Mouse (Mus musculus) stomach, adult 2 months (tissue): Measurements from ENCODE around the gene Tex11. TPM values are rescaled to one million over a fixed set of nuclear protein-coding genes. Genes with fewer than 3 reads are reported as not detected.

Experiments
- polyA plus RNA-seq: library from polyadenylated mRNA; depleted of rRNA; stranded (reverse); fragments of >200 nt; gene quantifications from 2 replicates; pipeline ENCODE4 v1.2.3, GENCODE M21; 2012; rRNA removed

Gene Tex11
- not detected in 2 replicates for polyA plus RNA-seq

GRCm38 (mm10) chrX:101059541-101059940 lies at the start of gene Tex11:
TSS of gene Tex11 (minus strand) at chrX:101059667.

DNA sequence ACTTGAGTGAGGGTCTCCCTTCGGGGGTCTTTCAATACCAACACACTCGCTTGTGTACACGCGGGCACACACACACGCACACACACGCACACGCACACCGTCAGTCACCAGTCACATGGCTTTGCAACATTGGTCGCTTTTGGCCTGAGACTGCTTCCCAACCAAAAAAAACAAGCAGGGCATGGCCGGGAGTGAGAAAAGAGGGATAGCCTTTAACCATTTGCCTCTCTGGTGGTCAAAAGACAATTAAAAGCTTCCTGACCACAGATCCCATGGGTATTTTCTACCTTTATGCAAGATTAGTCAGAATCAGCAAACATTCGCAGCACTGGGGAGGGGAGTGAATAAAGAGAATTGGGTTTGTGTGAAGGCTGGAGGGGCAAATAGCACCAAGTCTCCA lies 26.5 kb upstream of the Tex11 start, which contains the start of gene Slc7a3:
Slc7a3 (minus strand) TSS at position 101 of the 400 bp plus-strand sequence.

Other genes starting within 250 kb of the Tex11 start
- 0.15 and 0.19 TPM in 2 replicates for gene Slc7a3, start 26.4 kb upstream of the Tex11 start, polyA plus RNA-seq
- 8.0 and 9.5 TPM in 2 replicates for gene Snx12, start 162.9 kb upstream of the Tex11 start, polyA plus RNA-seq
- gene Foxo4, start 194.9 kb upstream of the Tex11 start, polyA plus RNA-seq, result 18.8 and 20.8 TPM in 2 replicates
- not detected in 2 replicates for gene Gm614, start 204.3 kb upstream of the Tex11 start, polyA plus RNA-seq
- gene Il2rg, start 208.6 kb upstream of the Tex11 start, polyA plus RNA-seq, result 1.7 and 2.7 TPM in 2 replicates
- gene Gm20489, start 209.4 kb upstream of the Tex11 start, polyA plus RNA-seq, result not detected in 2 replicates
- 97.4 and 143 TPM in 2 replicates for gene Med12, start 214.4 kb upstream of the Tex11 start, polyA plus RNA-seq
- 0.04 and 0.11 TPM in 2 replicates for gene Nlgn3, start 239.5 kb upstream of the Tex11 start, polyA plus RNA-seq